Mouse (Mus musculus): ENCODE data around the gene Pigm. TPM values are rescaled to one million over a fixed set of nuclear protein-coding genes. Genes with fewer than 3 reads are reported as not detected.

The Pigm gene
- polyA plus RNA-seq, 1 experiment from 2014 or later = 5.1 TPM

DNA sequence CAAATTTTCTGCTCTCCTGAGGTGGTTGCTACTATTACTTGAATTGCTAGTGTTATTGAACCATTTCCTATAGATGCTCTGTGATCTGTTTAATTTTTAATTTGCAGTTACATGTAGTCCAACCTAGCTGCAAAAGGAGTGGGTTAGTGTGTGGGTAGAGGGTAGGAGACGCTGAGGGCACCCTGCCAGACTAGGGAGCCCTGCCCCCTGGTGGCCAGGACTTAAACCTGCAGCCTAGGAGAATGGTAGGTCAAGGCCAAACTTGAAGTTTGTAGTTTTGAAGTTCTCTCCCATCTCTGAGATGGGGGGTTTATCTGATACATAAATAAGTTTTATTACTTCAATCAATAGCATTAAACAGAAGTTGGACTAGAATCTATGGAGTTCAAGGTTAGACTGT lies 18.8 kb upstream of the Pigm start:
- Histone ChIP-seq H3K9me3 (no peaks in the 10 kb centered on the region), H3K4me2 (no peak overlapping the region), H3K27me3 (no peaks in the 10 kb centered on the region), H3K27ac (replicated peaks) (no peak overlapping the region), H3K4me3 (no peak overlapping the region), H3K9ac (no peak overlapping the region), H3K36me3 (no peaks in the 10 kb centered on the region), H3K4me1 (replicated peaks) (peaks cover 48% of the 10 kb centered on the region)
- 7% methylated on average over 1 of the region's 1 CpGs for WGBS
- peak; percentile 42 for ATAC-seq (ENCODE audit: low read depth)

DNA sequence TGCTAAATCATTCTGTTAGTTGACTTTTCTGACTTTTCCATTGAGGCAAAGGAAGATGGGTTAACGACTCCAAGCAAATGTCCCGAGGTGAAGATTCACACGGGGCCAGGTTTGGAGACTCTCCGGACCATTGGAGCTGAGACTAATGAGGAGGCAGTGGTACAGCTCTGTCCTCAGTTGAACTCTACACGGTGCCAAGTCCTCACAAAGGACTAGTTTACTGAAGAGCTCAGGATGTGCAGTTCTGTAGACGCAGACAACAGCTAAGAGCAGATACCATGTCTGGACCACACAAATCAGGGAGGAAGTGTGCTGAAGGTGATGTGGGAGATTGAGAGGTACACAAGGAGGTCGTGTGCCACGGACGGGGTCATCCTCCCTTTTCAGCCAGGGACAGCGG lies 18.0 kb upstream of the Pigm start:
- H3K4me1 ChIP-seq (replicated peaks) = peaks cover 48% of the 10 kb centered on the region

DNA sequence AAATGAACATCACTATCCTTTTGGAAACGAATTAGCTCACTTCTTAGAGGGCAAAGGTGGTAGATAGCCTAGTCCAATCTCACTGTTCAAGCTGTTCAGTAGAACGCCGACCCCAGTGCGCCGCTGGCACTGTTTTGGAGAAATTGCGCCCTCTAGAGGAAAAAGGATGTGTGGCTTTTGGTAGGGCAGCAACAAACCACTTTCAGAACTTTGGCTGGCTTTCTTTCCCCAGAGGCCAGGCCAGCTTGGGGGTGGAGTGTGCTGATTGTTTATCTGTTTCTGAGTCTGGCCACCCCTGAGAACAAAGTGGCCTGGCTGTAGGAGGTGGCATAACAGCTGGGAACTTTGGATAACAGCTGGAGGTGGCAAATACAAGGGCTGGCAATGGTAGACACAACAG lies 11.7 kb upstream of the Pigm start:
- H3K36me3 ChIP-seq = no peaks in the 10 kb centered on the region
- H3K27me3 ChIP-seq = no peaks in the 10 kb centered on the region
- no peak overlapping the region for H3K4me2 ChIP-seq
- ATAC-seq (ENCODE audit: low read depth) = peak; percentile 48
- WGBS = 15% methylated on average over 6 of the region's 6 CpGs
- no peak overlapping the region for H3K9ac ChIP-seq
- no peaks in the 10 kb centered on the region for H3K9me3 ChIP-seq
- peaks cover 4% of the 10 kb centered on the region; the same call in 1 of the 2 replicates for H3K4me1 ChIP-seq (replicated peaks)
- no peak overlapping the region for H3K4me3 ChIP-seq
- no peak overlapping the region for H3K27ac ChIP-seq (replicated peaks)

More for the DNA sequence above, 18.0 kb upstream of the Pigm start:
- Histone ChIP-seq H3K4me3 (no peak overlapping the region), H3K9ac (no peak overlapping the region), H3K36me3 (no peaks in the 10 kb centered on the region), H3K27me3 (no peaks in the 10 kb centered on the region), H3K4me2 (no peak overlapping the region), H3K27ac (replicated peaks) (no peak overlapping the region), H3K9me3 (no peaks in the 10 kb centered on the region)
- no peak; the same call in 1 of the 2 replicates for ATAC-seq (ENCODE audit: low read depth)
- 66% methylated on average over 10 of the region's 10 CpGs for WGBS

DNA sequence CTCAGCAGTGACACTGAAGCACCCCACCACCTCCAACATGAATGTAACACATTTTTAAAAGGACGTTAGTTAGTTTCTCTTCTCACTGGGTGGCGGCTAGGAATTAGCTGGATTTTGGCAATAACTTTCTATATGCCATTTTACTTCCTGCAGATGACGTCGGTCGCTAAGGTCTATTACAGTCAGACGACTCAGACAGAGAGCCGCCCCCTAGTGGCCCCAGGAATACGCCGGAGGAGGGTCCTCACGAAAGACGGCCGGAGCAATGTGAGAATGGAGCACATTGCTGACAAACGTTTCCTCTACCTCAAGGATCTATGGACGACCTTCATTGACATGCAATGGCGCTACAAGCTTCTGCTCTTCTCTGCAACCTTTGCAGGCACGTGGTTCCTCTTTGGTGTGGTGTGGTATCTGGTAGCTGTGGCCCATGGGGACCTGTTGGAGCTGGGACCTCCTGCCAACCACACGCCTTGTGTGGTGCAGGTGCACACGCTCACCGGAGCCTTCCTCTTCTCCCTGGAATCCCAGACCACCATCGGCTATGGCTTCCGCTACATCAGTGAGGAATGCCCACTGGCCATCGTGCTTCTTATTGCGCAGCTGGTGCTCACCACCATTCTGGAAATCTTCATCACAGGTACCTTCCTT lies 7.5 kb upstream of the Pigm start:
- no peaks in the 10 kb centered on the region for H3K36me3 ChIP-seq
- H3K4me3 ChIP-seq = no peak overlapping the region
- peaks cover 4% of the 10 kb centered on the region; the same call in 1 of the 2 replicates for H3K4me1 ChIP-seq (replicated peaks)
- no peak overlapping the region for H3K9ac ChIP-seq
- no peak overlapping the region for H3K27ac ChIP-seq (replicated peaks)
- no peaks in the 10 kb centered on the region for H3K9me3 ChIP-seq
- peak overlapping the region; percentile 26 for H3K4me2 ChIP-seq
- peak; percentile 30; the same call in 1 of the 2 replicates for ATAC-seq (ENCODE audit: low read depth)
- WGBS = 33% methylated on average over 23 of the region's 23 CpGs
- no peaks in the 10 kb centered on the region for H3K27me3 ChIP-seq

DNA sequence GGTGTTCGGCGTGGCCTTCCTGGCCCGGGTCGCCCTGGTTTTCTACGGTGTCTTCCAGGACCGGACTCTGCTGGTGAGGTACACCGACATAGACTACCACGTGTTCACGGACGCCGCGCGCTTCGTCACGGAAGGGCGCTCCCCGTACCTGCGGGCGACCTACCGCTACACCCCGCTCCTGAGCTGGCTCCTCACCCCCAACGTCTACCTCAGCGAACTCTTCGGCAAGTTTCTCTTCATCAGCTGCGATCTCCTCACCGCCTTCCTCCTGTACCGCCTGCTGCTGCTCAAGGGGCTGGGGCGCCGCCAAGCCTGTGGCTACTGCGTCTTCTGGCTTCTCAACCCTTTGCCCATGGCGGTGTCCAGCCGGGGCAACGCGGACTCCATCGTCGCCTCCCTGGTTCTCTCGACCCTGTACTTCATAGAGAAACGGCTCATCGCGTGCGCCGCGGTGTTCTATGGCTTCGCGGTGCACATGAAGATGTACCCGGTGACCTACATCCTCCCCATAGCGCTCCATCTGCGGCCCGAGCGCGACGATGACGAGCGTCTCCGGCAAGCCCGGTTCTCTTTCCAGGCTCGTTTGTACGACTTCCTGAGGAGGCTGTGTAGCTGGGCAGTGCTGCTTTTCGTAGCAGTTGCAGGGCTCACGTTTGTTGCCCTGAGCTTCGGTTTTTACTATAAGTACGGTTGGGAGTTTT lies 562 bp downstream of the Pigm start:
- ATAC-seq (ENCODE audit: low read depth) = no peak; the same call in 1 of the 2 replicates
- Histone ChIP-seq H3K36me3 (peaks cover 31% of the 10 kb centered on the region), H3K4me1 (replicated peaks) (peaks cover 50% of the 10 kb centered on the region), H3K4me3 (peak overlapping the region; percentile 83), H3K27me3 (no peaks in the 10 kb centered on the region), H3K9me3 (no peaks in the 10 kb centered on the region), H3K4me2 (peak overlapping the region; percentile 87), H3K9ac (peak overlapping the region; percentile 90), H3K27ac (replicated peaks) (peak overlapping the region; percentile 69)
- 3% methylated on average over 60 of the region's 62 CpGs for WGBS

DNA sequence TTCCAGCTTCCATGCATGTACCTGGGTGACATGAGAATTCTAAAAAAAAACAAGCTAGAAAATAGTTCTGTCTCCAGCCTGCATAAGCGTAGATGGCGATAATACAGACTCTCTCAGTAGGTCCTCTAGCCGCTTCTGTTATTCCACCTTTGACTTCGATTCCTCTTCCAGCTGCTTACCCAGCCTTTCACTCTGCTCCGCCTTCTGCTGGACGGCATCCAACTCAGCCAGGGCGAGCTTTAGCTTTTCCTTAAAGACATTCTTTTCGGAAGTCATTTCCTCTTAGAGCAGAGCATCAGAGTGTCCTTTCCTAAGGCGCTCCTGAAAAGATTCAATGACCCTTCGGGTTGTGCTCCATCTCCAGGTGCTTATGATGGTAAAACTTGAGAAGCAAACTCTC lies 3.7 kb downstream of the Pigm start:
- no peak overlapping the region for H3K9ac ChIP-seq

DNA sequence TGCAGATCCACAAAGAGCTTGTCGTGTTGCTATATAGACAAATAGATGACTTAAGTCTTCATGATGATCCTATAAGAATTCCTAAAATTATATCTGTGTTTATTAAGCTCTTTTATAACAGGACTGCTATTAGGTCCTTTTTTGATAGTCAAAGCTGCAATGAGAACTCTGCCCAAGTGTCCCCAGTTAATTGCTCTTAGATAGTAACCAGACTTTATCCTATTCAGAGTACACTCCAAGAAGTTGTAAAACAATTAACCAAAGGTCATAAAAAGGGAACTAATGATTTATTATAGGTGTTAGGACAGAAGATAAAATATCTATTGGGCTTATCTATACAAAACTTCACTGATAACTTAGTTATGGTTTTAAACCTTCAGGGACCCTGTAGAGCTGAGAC lies 5.7 kb downstream of the Pigm start:
- Histone ChIP-seq H3K9ac (no peak overlapping the region), H3K4me2 (no peak overlapping the region), H3K4me1 (replicated peaks) (peaks cover 40% of the 10 kb centered on the region), H3K27me3 (no peaks in the 10 kb centered on the region), H3K36me3 (peaks cover 36% of the 10 kb centered on the region), H3K9me3 (no peaks in the 10 kb centered on the region), H3K27ac (replicated peaks) (no peak overlapping the region), H3K4me3 (no peak overlapping the region)
- WGBS = 82% methylated on average over 1 of the region's 1 CpGs
- ATAC-seq (ENCODE audit: low read depth) = no peak

More for the DNA sequence above, 3.7 kb downstream of the Pigm start:
- Histone ChIP-seq H3K36me3 (peaks cover 36% of the 10 kb centered on the region), H3K27ac (replicated peaks) (no peak overlapping the region), H3K9me3 (no peaks in the 10 kb centered on the region), H3K27me3 (no peaks in the 10 kb centered on the region), H3K4me2 (peak overlapping the region; percentile 7; the same call in 1 of the 2 replicates), H3K4me3 (no peak overlapping the region), H3K4me1 (replicated peaks) (peaks cover 50% of the 10 kb centered on the region)
- 66% methylated on average over 10 of the region's 10 CpGs for WGBS
- no peak for ATAC-seq (ENCODE audit: low read depth)

DNA sequence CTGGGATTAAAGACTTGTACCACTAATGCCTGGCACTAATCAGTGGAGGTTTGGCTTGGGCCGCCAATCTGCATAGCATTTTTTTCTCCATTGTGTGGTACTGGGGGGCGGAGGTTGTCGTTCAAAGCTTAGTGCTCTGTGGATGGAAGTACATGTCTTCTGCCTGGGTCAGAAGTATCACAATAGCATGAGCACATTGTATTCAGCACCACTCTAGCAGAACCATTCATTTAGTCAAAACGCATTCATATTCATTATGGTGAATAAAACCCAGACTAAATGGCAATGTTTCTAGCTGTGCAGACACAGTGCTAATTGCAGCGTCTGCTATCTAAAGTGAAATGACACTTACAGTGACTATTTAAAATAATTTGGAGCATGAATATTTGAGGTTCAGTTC lies 10.9 kb downstream of the Pigm start:
- ATAC-seq (ENCODE audit: low read depth) = no peak
- Histone ChIP-seq H3K4me2 (no peak overlapping the region), H3K27me3 (no peaks in the 10 kb centered on the region)

DNA sequence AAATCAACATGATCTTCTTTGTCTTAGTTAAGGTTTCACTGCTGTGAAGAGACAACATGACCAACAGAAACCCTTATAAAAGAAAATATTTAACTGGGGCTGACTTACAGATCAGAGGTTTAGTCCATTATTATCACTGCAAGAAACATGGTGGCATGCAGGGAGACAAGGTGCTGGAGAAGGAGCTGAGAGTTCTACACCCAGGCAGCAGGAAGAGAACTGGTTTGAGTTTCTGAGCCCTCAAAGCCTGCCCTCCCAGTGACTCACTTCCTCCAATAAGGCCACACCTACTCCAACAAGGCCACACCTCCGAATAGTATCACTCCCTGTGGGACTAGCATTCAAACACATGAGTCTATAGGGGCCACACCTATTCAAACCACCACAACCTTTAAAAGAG lies 14.4 kb downstream of the Pigm start:
- peaks cover 13% of the 10 kb centered on the region for H3K4me1 ChIP-seq (replicated peaks)
- no peak overlapping the region for H3K9ac ChIP-seq
- no peaks in the 10 kb centered on the region for H3K9me3 ChIP-seq
- H3K4me2 ChIP-seq = no peak overlapping the region
- H3K27me3 ChIP-seq = peaks cover 4% of the 10 kb centered on the region; the same call in 1 of the 2 replicates
- ATAC-seq (ENCODE audit: low read depth) = no peak
- no peak overlapping the region for H3K4me3 ChIP-seq
- WGBS = 80% methylated on average over 1 of the region's 1 CpGs
- H3K36me3 ChIP-seq = no peaks in the 10 kb centered on the region
- no peak overlapping the region for H3K27ac ChIP-seq (replicated peaks)

More for the DNA sequence above, 10.9 kb downstream of the Pigm start:
- H3K9ac ChIP-seq = no peak overlapping the region
- H3K4me1 ChIP-seq (replicated peaks) = peaks cover 10% of the 10 kb centered on the region
- 76% methylated on average over 5 of the region's 5 CpGs for WGBS
- H3K4me3 ChIP-seq = no peak overlapping the region
- no peaks in the 10 kb centered on the region for H3K9me3 ChIP-seq
- no peak overlapping the region for H3K27ac ChIP-seq (replicated peaks)
- H3K36me3 ChIP-seq = 0 out of 2 replicates have a peak, but pooled peaks cover 1% of the 10 kb centered on the region

DNA sequence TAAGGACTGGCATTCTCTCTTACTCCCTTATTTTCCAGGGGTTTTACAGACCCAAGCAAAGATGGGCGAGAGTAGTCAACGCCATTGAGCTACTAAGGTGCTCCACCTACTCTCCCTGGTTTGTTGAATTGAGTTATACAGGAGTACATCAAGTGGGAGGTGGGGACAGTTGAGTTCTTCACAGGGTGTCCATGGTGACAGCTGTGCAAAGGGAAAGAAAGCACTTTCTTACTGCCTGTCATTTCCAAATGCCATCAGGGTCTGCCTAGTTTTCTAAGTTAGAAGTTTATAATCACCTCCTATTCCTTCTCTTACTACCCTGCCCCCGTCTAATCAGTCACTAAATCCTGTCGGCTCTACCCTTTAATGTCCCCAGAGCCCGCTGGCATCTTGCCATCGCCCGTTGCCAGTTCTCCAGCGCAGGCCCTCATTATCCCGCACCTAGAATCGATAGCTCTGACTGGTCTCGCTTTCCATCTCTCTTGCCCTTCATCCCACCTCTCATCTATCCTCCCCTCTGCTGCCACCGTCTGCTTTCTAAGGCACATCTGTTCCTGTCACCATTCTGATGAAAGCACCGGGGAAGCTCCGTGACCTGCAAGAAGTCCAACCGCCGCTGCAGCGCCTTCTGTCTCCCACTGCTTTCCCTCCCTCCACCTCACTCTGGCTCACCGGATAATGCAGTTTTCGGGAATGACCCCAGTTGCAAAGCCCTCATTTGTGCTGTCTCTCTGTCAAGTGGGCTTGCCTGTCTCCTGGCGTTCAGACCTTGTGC lies 15.6 kb downstream of the Pigm start:
- 17% methylated on average over 20 of the region's 20 CpGs for WGBS
- H3K9me3 ChIP-seq = no peaks in the 10 kb centered on the region
- H3K4me2 ChIP-seq = peak overlapping the region; percentile 49
- H3K27ac ChIP-seq (replicated peaks) = no peak overlapping the region
- ATAC-seq (ENCODE audit: low read depth) = peak; percentile 40
- H3K36me3 ChIP-seq = no peaks in the 10 kb centered on the region
- H3K4me3 ChIP-seq = peak overlapping the region; percentile 18; the same call in 1 of the 2 replicates
- peaks cover 4% of the 10 kb centered on the region; the same call in 1 of the 2 replicates for H3K27me3 ChIP-seq
- peak overlapping the region; percentile 23; the same call in 1 of the 2 replicates for H3K9ac ChIP-seq
- peaks cover 13% of the 10 kb centered on the region for H3K4me1 ChIP-seq (replicated peaks)

DNA sequence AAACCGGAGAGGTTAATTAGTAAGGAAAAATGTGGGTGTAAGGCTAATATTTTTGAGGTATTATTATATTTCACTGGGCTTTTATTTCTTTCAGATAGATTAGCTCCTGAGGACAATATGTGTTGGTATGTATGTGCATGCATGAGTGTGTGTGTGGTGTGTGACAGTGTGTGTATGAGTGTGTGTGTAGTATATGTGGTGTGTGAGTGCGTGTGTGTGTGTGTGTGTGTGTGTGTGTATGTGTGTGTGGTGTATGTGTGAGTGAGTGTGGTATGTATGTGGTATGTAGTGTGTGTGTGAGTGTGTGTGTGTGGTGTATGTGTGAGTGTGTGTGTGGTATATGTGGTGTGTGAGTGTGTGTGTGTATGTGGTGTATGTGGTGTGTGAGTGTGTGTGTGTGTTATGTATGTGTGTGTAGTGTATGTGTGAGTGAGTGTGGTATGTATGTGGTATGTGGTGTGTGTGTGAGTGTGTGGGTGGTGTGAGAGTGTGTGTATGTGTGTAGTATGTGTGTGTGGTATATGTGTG lies 16.4 kb downstream of the Pigm start:
- Histone ChIP-seq H3K9ac (no peak overlapping the region), H3K4me2 (peak overlapping the region; percentile 49), H3K36me3 (no peaks in the 10 kb centered on the region), H3K4me1 (replicated peaks) (peaks cover 13% of the 10 kb centered on the region), H3K9me3 (no peaks in the 10 kb centered on the region), H3K27me3 (peaks cover 4% of the 10 kb centered on the region; the same call in 1 of the 2 replicates), H3K4me3 (no peak overlapping the region), H3K27ac (replicated peaks) (no peak overlapping the region)
- ATAC-seq (ENCODE audit: low read depth) = peak; percentile 32; the same call in 1 of the 2 replicates
- 82% methylated on average over 2 of the region's 2 CpGs for WGBS
